ENCODE assay signal across 10 mouse cellular contexts in the genomic region with DNA sequence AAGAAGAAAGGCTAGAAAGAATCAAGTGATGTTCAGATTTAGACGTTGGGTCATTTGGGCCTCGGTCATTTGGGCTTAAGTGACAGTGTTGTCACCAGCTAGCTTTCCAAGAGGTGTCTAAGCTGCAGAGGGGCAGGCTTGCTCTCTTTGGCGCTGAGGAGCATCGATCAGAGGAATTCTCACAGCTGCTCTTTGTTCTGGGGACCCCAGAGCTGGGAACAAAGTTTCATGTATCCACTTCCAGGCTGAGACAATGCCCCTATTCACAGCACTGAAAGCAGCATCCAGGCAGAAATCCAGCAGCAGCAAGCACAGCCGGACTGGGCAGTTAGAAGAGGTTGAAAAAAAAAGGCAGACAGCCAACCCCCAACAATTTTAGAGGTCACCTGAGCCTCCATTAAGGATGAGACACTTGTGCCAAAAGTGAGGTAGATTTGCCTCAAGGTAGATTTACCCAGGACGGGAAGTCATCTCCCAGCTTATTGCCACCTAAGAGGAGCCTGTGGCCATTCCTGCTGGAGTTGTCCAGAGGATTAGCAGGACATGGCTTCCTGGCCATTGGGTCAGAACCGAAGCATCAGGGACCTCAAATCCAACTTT.
DNase-seq lines count a peak whose midpoint lies in the region; ATAC-seq and TF ChIP-seq lines count a peak whose summit lies in the region.
"Had no signal": no experiment of that assay in that cellular context is flagged by ENCODE, and none has a peak within 500 bp of the region (broad histone marks: within the 10 kb centered on the region; RNA-seq: fewer than 3 reads in every experiment).

No protein-coding gene starts in this region.

- intact Hi-C loops in heart, postnatal 10 days (cut with DNase I): loop anchor here (10.0 kb wide), 1 partner anchor 412 kb away; no protein-coding TSS in a partner anchor
- intact Hi-C loops in heart, postnatal 25 days (cut with DNase I): loop anchor here (10.0 kb wide), 1 partner anchor 182 kb away; no protein-coding TSS in a partner anchor

- H3K9me3 ChIP-seq in embryonic facial prominence, embryonic 15.5 days (replicated peaks): no peaks in the 10 kb centered on the region
- no peaks in the 10 kb centered on the region for H3K9me3 ChIP-seq in hindbrain, postnatal 0 days (ENCODE audit: low read length)
- no peaks in the 10 kb centered on the region for H3K9me3 ChIP-seq in midbrain, embryonic 16.5 days (replicated peaks; ENCODE audit: control insufficient read depth, low read length, poor library complexity, severe bottlenecking)
- H3K9me3 ChIP-seq in intestine, embryonic 15.5 days: no peaks in the 10 kb centered on the region
- H3K9me3 ChIP-seq: stomach, embryonic 15.5 days had no signal

- no peak overlapping the region for H3K4me3 ChIP-seq in embryonic facial prominence, embryonic 15.5 days (replicated peaks)
- H3K4me3 ChIP-seq in hindbrain, postnatal 0 days (ENCODE audit: low read length): no peak overlapping the region
- H3K4me3 ChIP-seq in midbrain, embryonic 16.5 days (ENCODE audit: low read depth, low read length): no peak overlapping the region
- H3K4me3 ChIP-seq in intestine, embryonic 15.5 days (replicated peaks): no peak overlapping the region
- H3K4me3 ChIP-seq: stomach, embryonic 15.5 days had no signal

- H3K36me3 ChIP-seq in embryonic facial prominence, embryonic 15.5 days: no peaks in the 10 kb centered on the region
- H3K36me3 ChIP-seq in hindbrain, postnatal 0 days (ENCODE audit: insufficient read depth, low read length): no peaks in the 10 kb centered on the region
- no peaks in the 10 kb centered on the region for H3K36me3 ChIP-seq in midbrain, embryonic 16.5 days (ENCODE audit: control insufficient read depth, insufficient read depth, low read length)
- no peaks in the 10 kb centered on the region for H3K36me3 ChIP-seq in intestine, embryonic 15.5 days
- H3K36me3 ChIP-seq: stomach, embryonic 15.5 days had no signal

- peak; percentile 51; the same call in 1 of the 2 replicates for ATAC-seq in embryonic facial prominence, embryonic 15.5 days (ENCODE audit: insufficient number of reproducible peaks, low FRiP score, low TSS enrichment, low read depth)
- ATAC-seq in hindbrain, postnatal 0 days: peak; percentile 86
- ATAC-seq in midbrain, embryonic 16.5 days: peak; percentile 42; the same call in 1 of the 2 replicates
- ATAC-seq in intestine, embryonic 15.5 days: no peak
- ATAC-seq in monocyte, adult 5-6 weeks (replicated peaks; ENCODE audit: insufficient number of reproducible peaks, low FRiP score, low TSS enrichment, poor library complexity, severe bottlenecking): no peak

- H3K27ac ChIP-seq in embryonic facial prominence, embryonic 15.5 days (replicated peaks): no peak overlapping the region
- peak overlapping the region; percentile 60 for H3K27ac ChIP-seq in hindbrain, postnatal 0 days
- peak overlapping the region; percentile 1; the same call in 1 of the 2 replicates for H3K27ac ChIP-seq in midbrain, embryonic 16.5 days (ENCODE audit: low read length)
- H3K27ac ChIP-seq in intestine, embryonic 15.5 days: no peak overlapping the region
- H3K27ac ChIP-seq: stomach, embryonic 15.5 days had no signal

- TF ChIP-seq CTCF in hindbrain, postnatal 0 days (IDR thresholded peaks at IDR 0.05; ENCODE audit: low read depth): no peak

- WGBS in embryonic facial prominence, embryonic 15.5 days: 24% methylated on average over 7 of the region's 7 CpGs
- 23% methylated on average over 7 of the region's 7 CpGs for WGBS in hindbrain, postnatal 0 days
- WGBS in midbrain, embryonic 16.5 days: 13% methylated on average over 7 of the region's 7 CpGs
- 58% methylated on average over 7 of the region's 7 CpGs for WGBS in intestine, embryonic 15.5 days

- no peak overlapping the region for H3K4me2 ChIP-seq in embryonic facial prominence, embryonic 15.5 days (replicated peaks)
- peak overlapping the region; percentile 7; the same call in 1 of the 2 replicates for H3K4me2 ChIP-seq in hindbrain, postnatal 0 days (ENCODE audit: low read depth, low read length)
- peak overlapping the region; percentile 8 for H3K4me2 ChIP-seq in midbrain, embryonic 16.5 days (ENCODE audit: low read length)
- H3K4me2 ChIP-seq in intestine, embryonic 15.5 days (replicated peaks): no peak overlapping the region
- H3K4me2 ChIP-seq: stomach, embryonic 15.5 days had no signal

- H3K27me3 ChIP-seq in embryonic facial prominence, embryonic 15.5 days: no peaks in the 10 kb centered on the region
- H3K27me3 ChIP-seq in hindbrain, postnatal 0 days (ENCODE audit: insufficient read depth, low read length): no peaks in the 10 kb centered on the region
- no peaks in the 10 kb centered on the region; the same call in 1 of the 2 replicates for H3K27me3 ChIP-seq in midbrain, embryonic 16.5 days (ENCODE audit: control insufficient read depth, insufficient read depth, low read depth, low read length)
- H3K27me3 ChIP-seq in intestine, embryonic 15.5 days (replicated peaks): no peaks in the 10 kb centered on the region
- H3K27me3 ChIP-seq: stomach, embryonic 15.5 days had no signal

- H3K9ac ChIP-seq in embryonic facial prominence, embryonic 15.5 days: no peak overlapping the region
- H3K9ac ChIP-seq in hindbrain, postnatal 0 days (replicated peaks; ENCODE audit: low read length): no peak overlapping the region
- no peak overlapping the region for H3K9ac ChIP-seq in midbrain, embryonic 16.5 days (ENCODE audit: low read depth, low read length)
- no peak overlapping the region for H3K9ac ChIP-seq in intestine, embryonic 15.5 days
- H3K9ac ChIP-seq: stomach, embryonic 15.5 days had no signal

- no peaks in the 10 kb centered on the region for H3K4me1 ChIP-seq in embryonic facial prominence, embryonic 15.5 days
- H3K4me1 ChIP-seq in hindbrain, postnatal 0 days (ENCODE audit: insufficient read depth, low read length): peaks cover 17% of the 10 kb centered on the region; the same call in 1 of the 2 replicates
- peaks cover 12% of the 10 kb centered on the region for H3K4me1 ChIP-seq in midbrain, embryonic 16.5 days (ENCODE audit: control insufficient read depth, insufficient read depth, low read length)
- H3K4me1 ChIP-seq in intestine, embryonic 15.5 days (replicated peaks): no peaks in the 10 kb centered on the region
- H3K4me1 ChIP-seq: stomach, embryonic 15.5 days had no signal

- peak; percentile 14 to 15 for DNase-seq in heart, postnatal 10 days
- no peak for DNase-seq in heart, postnatal 25 days (ENCODE audit: low spot score)
- DNase-seq in hindbrain, postnatal 0 days (ENCODE audit: low spot score): peak; percentile 77
- no peak for DNase-seq in adrenal gland, adult 18-20 months (ENCODE audit: low spot score in 2 of 2)
- DNase-seq: lung, adult 2 months had no signal

Comparison
In these comparisons a context has a peak if more than half of its experiments do, and no peak if none do; other contexts are left out.
1. DNase-seq: peak in heart, postnatal 10 days (2 of 2) and hindbrain, postnatal 0 days (single experiment); none in heart, postnatal 25 days (single experiment) and adrenal gland, adult 18-20 months (0 of 2).
2. ATAC-seq: peak in embryonic facial prominence, embryonic 15.5 days (single experiment), hindbrain, postnatal 0 days (single experiment) and midbrain, embryonic 16.5 days (single experiment); none in intestine, embryonic 15.5 days (single experiment) and monocyte, adult 5-6 weeks (single experiment).
3. H3K27ac ChIP-seq: peak in hindbrain, postnatal 0 days (single experiment) and midbrain, embryonic 16.5 days (single experiment); none in embryonic facial prominence, embryonic 15.5 days (single experiment) and intestine, embryonic 15.5 days (single experiment).
4. H3K4me2 ChIP-seq: peak in hindbrain, postnatal 0 days (single experiment) and midbrain, embryonic 16.5 days (single experiment); none in embryonic facial prominence, embryonic 15.5 days (single experiment) and intestine, embryonic 15.5 days (single experiment).